Mouse (Mus musculus): ENCODE results near the gene Lmo4. TPM values are rescaled to one million over a fixed set of nuclear protein-coding genes. Genes with fewer than 3 reads are reported as not detected.

The Lmo4 gene
- polyA plus RNA-seq, 1 experiment: 338 TPM

DNA sequence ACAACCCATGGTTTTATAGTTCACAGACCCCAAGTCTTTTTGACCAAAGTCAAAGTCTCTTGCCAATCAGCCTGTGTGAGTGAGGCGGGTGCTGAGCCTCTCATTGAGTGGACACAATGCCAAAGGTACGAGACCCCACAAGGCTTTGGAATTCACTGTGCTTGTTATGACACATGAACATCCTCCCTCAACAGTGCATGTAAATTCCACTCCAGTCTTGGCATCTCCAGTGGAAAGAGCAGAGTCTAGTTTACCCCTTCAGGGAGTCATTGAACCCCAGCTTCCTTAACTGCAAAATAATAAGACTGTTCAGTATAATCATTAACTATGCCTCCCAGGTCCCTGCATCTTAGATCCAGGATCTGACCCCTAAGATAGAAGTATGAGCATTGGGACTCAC lies 41.3 kb downstream of the Lmo4 start:
- TF ChIP-seq POLR2A (IDR thresholded peaks at IDR 0.05; ENCODE audit: extremely low read depth, insufficient read depth, low read length) (no peak), CTCF (IDR thresholded peaks at IDR 0.05; ENCODE audit: extremely low read depth, insufficient read depth, low read length) (no peak)
- no peak overlapping the region for H3K4me3 ChIP-seq (ENCODE audit: insufficient read depth, low read length)
- no peaks in the 10 kb centered on the region for H3K4me1 ChIP-seq (ENCODE audit: control insufficient read depth, insufficient read depth, low read length)

DNA sequence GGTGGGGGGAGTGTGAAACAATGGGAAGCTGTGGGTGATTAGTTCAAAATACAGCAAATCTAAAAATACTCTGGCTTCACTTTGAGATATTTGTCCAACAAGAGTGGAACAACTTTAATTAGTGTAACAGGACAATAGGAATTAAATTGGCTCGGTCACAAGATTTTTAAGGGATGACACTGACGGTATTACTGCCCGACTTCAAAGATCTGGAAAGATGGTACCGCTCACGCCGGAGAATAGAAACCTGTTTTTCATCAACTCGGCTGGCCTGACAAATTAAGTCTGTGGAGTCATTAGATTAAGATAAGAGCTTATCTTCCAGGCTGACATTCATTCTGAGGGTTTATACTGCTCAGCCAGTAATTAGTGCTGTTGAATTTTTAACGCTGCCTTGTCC lies 42.9 kb downstream of the Lmo4 start:
- Histone ChIP-seq H3K27ac (ENCODE audit: insufficient read depth, low read length) (no peak overlapping the region), H3K4me1 (ENCODE audit: control insufficient read depth, insufficient read depth, low read length) (no peaks in the 10 kb centered on the region), H3K4me3 (ENCODE audit: insufficient read depth, low read length) (no peak overlapping the region)
- no peak for TF ChIP-seq CTCF (IDR thresholded peaks at IDR 0.05; ENCODE audit: extremely low read depth, insufficient read depth, low read length)
- no peak for TF ChIP-seq POLR2A (IDR thresholded peaks at IDR 0.05; ENCODE audit: extremely low read depth, insufficient read depth, low read length)

More for the DNA sequence above, 41.3 kb downstream of the Lmo4 start:
- H3K27ac ChIP-seq (ENCODE audit: insufficient read depth, low read length): no peak overlapping the region

DNA sequence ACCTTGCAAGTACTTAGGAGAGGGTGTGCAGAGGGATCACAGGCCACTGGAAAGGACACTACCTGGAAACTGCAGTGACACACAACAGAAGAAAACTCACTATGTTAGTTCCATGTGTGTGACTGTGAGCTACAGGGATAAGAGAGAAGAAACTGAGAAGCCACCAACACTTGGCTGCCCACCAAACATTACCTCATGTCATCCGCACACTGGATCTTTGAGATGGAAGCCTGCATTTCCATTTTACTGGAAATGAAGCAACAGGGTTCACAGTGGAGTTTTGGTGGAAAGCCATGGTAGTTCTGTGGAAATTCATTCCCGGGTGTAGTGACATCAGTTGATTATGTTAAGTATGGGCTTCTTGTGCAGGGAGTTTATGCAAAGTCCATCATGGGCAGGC lies 43.8 kb downstream of the Lmo4 start:
- TF ChIP-seq POLR2A (IDR thresholded peaks at IDR 0.05; ENCODE audit: extremely low read depth, insufficient read depth, low read length) (no peak), CTCF (IDR thresholded peaks at IDR 0.05; ENCODE audit: extremely low read depth, insufficient read depth, low read length) (no peak)
- H3K4me1 ChIP-seq (ENCODE audit: control insufficient read depth, insufficient read depth, low read length): no peaks in the 10 kb centered on the region
- no peak overlapping the region for H3K4me3 ChIP-seq (ENCODE audit: insufficient read depth, low read length)

GRCm38 (mm10) chr3:144155746-144156145 lies 49.3 kb downstream of the Lmo4 start:
- no peaks in the 10 kb centered on the region for H3K4me1 ChIP-seq (ENCODE audit: control insufficient read depth, insufficient read depth, low read length)
- H3K27ac ChIP-seq (ENCODE audit: insufficient read depth, low read length): no peak overlapping the region
- TF ChIP-seq POLR2A (IDR thresholded peaks at IDR 0.05; ENCODE audit: extremely low read depth, insufficient read depth, low read length) (no peak), CTCF (IDR thresholded peaks at IDR 0.05; ENCODE audit: extremely low read depth, insufficient read depth, low read length) (no peak)
- H3K4me3 ChIP-seq (ENCODE audit: insufficient read depth, low read length): no peak overlapping the region

More for the DNA sequence above, 43.8 kb downstream of the Lmo4 start:
- H3K27ac ChIP-seq (ENCODE audit: insufficient read depth, low read length): no peak overlapping the region

DNA sequence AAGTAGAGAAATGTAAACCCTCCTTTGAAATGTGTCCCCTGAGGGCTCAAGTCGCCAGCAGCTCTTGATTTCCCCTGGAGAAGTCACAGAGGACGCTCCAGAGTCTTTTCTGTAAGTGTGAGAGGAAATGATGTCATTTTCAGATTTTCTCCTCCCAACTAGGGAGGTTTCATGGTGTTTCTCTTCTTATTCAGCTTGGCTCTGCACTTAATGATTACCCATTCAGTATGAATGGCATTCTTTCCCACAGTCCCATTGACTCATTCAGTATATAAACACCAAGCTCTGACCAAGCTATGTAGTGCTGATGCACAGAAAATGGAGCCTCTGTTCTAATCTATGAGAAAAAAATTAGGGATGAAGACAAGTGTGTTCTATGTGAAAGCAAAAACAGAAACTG lies 51.6 kb downstream of the Lmo4 start:
- no peak overlapping the region for H3K27ac ChIP-seq (ENCODE audit: insufficient read depth, low read length)
- TF ChIP-seq CTCF (IDR thresholded peaks at IDR 0.05; ENCODE audit: extremely low read depth, insufficient read depth, low read length): no peak
- TF ChIP-seq POLR2A (IDR thresholded peaks at IDR 0.05; ENCODE audit: extremely low read depth, insufficient read depth, low read length): no peak
- H3K4me1 ChIP-seq (ENCODE audit: control insufficient read depth, insufficient read depth, low read length): no peaks in the 10 kb centered on the region
- no peak overlapping the region for H3K4me3 ChIP-seq (ENCODE audit: insufficient read depth, low read length)

DNA sequence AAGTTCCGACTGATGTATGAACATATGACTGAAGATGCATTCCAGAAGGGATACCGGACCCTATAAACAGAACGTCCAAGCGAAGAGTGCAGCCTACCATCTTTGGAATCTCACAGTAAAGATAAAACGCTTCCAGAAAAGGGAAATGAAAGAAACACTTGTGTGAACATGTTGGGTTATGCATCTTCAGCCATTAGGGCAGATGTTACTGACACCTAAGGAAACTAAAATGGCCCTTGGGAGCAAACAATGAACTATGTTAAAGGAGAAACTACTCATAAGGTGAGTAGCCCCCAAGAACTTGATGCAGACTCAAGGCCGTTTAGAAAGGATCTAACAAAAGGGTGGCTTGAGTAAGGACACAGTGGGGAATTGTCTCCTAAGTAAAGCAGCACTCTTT lies 54.0 kb downstream of the Lmo4 start:
- Histone ChIP-seq H3K4me1 (ENCODE audit: control insufficient read depth, insufficient read depth, low read length) (no peaks in the 10 kb centered on the region), H3K4me3 (ENCODE audit: insufficient read depth, low read length) (no peak overlapping the region), H3K27ac (ENCODE audit: insufficient read depth, low read length) (no peak overlapping the region)
- TF ChIP-seq CTCF (IDR thresholded peaks at IDR 0.05; ENCODE audit: extremely low read depth, insufficient read depth, low read length): no peak
- TF ChIP-seq POLR2A (IDR thresholded peaks at IDR 0.05; ENCODE audit: extremely low read depth, insufficient read depth, low read length): no peak

GRCm38 (mm10) chr3:144148234-144148633 lies 56.8 kb downstream of the Lmo4 start:
- Histone ChIP-seq H3K4me1 (ENCODE audit: control insufficient read depth, insufficient read depth, low read length) (no peaks in the 10 kb centered on the region), H3K27ac (ENCODE audit: insufficient read depth, low read length) (no peak overlapping the region), H3K4me3 (ENCODE audit: insufficient read depth, low read length) (no peak overlapping the region)
- TF ChIP-seq CTCF (IDR thresholded peaks at IDR 0.05; ENCODE audit: extremely low read depth, insufficient read depth, low read length) (no peak), POLR2A (IDR thresholded peaks at IDR 0.05; ENCODE audit: extremely low read depth, insufficient read depth, low read length) (no peak)

DNA sequence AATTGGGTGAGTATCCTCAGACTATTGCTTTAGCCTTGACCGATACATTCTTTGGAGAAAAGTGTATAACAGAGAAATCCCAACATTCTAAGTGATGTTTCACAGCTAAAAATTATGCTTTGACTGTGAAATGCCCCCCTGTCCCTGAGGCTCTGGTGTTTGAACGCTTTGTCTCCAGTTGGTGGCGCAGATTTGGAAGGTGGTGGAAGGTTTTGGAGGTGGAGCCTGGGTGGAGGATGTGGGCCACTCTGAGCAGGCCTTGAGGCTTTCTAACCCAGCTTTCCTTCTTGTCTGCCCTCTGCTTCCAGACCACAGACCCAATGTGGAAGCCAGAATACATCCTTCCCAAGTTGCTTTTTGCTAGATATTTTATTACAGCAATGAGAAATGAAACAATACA lies 57.8 kb downstream of the Lmo4 start:
- Histone ChIP-seq H3K4me3 (ENCODE audit: insufficient read depth, low read length) (no peak overlapping the region), H3K27ac (ENCODE audit: insufficient read depth, low read length) (no peak overlapping the region), H3K4me1 (ENCODE audit: control insufficient read depth, insufficient read depth, low read length) (no peaks in the 10 kb centered on the region)
- TF ChIP-seq CTCF (IDR thresholded peaks at IDR 0.05; ENCODE audit: extremely low read depth, insufficient read depth, low read length) (no peak), POLR2A (IDR thresholded peaks at IDR 0.05; ENCODE audit: extremely low read depth, insufficient read depth, low read length) (no peak)

GRCm38 (mm10) chr3:144144066-144144465 lies 61.0 kb downstream of the Lmo4 start:
- TF ChIP-seq CTCF (IDR thresholded peaks at IDR 0.05; ENCODE audit: extremely low read depth, insufficient read depth, low read length) (no peak), POLR2A (IDR thresholded peaks at IDR 0.05; ENCODE audit: extremely low read depth, insufficient read depth, low read length) (no peak)
- H3K27ac ChIP-seq (ENCODE audit: insufficient read depth, low read length): no peak overlapping the region
- no peak overlapping the region for H3K4me3 ChIP-seq (ENCODE audit: insufficient read depth, low read length)
- no peaks in the 10 kb centered on the region for H3K4me1 ChIP-seq (ENCODE audit: control insufficient read depth, insufficient read depth, low read length)

DNA sequence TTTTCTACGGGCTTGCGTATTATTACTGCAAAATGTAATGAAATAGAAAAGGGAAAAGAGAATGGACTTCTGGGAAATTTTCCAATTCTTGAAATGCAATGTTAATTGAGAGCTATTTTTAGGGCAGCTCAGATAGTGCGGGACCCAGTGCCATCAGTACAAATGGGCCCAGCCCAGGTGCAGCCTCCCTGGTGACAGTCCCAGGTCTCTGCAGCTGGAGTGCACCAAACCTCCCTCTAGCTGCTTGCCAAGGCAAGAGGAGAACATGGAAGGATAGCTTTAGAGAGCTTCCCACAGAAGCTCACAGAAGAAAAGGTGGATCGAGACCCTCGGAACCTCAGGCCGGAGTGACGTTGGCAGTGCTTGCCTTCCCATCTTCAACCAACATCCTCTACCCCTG lies 62.1 kb downstream of the Lmo4 start:
- TF ChIP-seq POLR2A (IDR thresholded peaks at IDR 0.05; ENCODE audit: extremely low read depth, insufficient read depth, low read length) (no peak), CTCF (IDR thresholded peaks at IDR 0.05; ENCODE audit: extremely low read depth, insufficient read depth, low read length) (no peak)
- Histone ChIP-seq H3K4me3 (ENCODE audit: insufficient read depth, low read length) (no peak overlapping the region), H3K27ac (ENCODE audit: insufficient read depth, low read length) (no peak overlapping the region), H3K4me1 (ENCODE audit: control insufficient read depth, insufficient read depth, low read length) (no peaks in the 10 kb centered on the region)

DNA sequence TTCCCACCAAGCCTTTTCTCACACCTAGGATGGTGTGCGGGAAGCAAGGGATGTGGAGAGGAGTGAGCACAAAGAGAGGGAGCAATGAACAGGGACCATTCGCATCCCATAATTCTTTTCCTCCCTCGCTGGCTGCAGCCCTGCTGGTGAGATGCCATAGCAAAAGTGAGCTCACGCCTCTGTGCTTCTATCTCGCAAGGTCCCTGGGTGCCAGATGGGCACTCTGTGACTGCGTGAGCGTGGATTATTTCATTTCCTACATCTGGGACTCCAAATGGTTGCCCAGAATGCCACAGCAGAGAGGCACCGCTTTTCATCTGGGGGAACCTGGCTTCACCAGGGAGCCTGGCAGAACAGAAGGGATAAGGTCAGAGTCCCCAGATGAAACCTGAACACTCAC lies 63.2 kb downstream of the Lmo4 start:
- no peak overlapping the region for H3K4me3 ChIP-seq (ENCODE audit: insufficient read depth, low read length)
- TF ChIP-seq POLR2A (IDR thresholded peaks at IDR 0.05; ENCODE audit: extremely low read depth, insufficient read depth, low read length): no peak
- no peak for TF ChIP-seq CTCF (IDR thresholded peaks at IDR 0.05; ENCODE audit: extremely low read depth, insufficient read depth, low read length)
- no peaks in the 10 kb centered on the region for H3K4me1 ChIP-seq (ENCODE audit: control insufficient read depth, insufficient read depth, low read length)
- no peak overlapping the region for H3K27ac ChIP-seq (ENCODE audit: insufficient read depth, low read length)
